In the genomic region with DNA sequence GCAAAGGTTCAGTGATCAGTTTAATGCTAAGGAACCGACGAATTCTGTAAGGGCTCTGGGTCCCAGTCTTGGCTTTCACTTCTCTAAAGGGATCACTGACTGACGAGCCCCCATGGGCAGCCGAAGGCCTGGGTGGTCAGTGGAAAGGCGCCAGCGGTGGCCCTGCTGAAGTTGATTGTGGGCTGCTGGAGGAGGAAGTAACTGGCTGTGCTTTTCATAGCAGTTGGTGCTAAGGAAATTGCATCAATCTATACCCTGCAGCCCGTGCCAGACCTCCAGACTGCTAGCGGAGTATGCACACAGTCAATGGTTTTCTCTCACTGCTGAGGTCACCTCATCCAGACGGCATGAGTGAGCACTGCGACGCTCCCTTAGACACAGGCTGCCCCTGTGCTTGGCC, we compare ENCODE assay signal across 8 mouse cellular contexts. TPM values are rescaled to one million over a fixed set of nuclear protein-coding genes. Genes with fewer than 3 reads are reported as not detected.
DNase-seq lines count a peak whose midpoint lies in the region; ATAC-seq and TF ChIP-seq lines count a peak whose summit lies in the region.

No protein-coding gene starts in this region.

- no peak for ATAC-seq in neural tube, embryonic 11.5 days (ENCODE audit: insufficient read depth, low FRiP score, low TSS enrichment)
- no peak for ATAC-seq in forebrain, embryonic 11.5 days (replicated peaks; ENCODE audit: low FRiP score)
- peak; percentile 21; the same call in 1 of the 2 replicates for ATAC-seq in hindbrain, embryonic 16.5 days
- ATAC-seq in lung, embryonic 16.5 days (ENCODE audit: low read depth): peak; percentile 58

- peak overlapping the region; percentile 63; the same call in 1 of the 2 replicates for H3K4me3 ChIP-seq in neural tube, embryonic 11.5 days (ENCODE audit: low read depth, low read length)
- peak overlapping the region; percentile 57; the same call in 1 of the 2 replicates for H3K4me3 ChIP-seq in forebrain, embryonic 11.5 days (ENCODE audit: low read depth, low read length)
- peak overlapping the region; percentile 69 for H3K4me3 ChIP-seq in hindbrain, embryonic 16.5 days (ENCODE audit: low read length)
- peak overlapping the region; percentile 59 for H3K4me3 ChIP-seq in lung, embryonic 16.5 days (ENCODE audit: low read length)
- H3K4me3 ChIP-seq in olfactory bulb, adult 2 months (ENCODE audit: insufficient read depth, low read depth, low read length): peak overlapping the region; percentile 71

- peak; percentile 23 for DNase-seq in neural tube, embryonic 11.5 days (ENCODE audit: low spot score)
- DNase-seq in neural tube, embryonic 10.5 days (ENCODE audit: extremely low spot score, low spot score): no peak
- DNase-seq in forebrain, embryonic 11.5 days (ENCODE audit: low spot score): peak; percentile 46
- no peak for DNase-seq in urinary bladder, postnatal 25 days (ENCODE audit: low spot score)
- DNase-seq in testis, postnatal 10 days (ENCODE audit: low spot score): no peak

- no peaks in the 10 kb centered on the region for H3K36me3 ChIP-seq in neural tube, embryonic 11.5 days (ENCODE audit: control insufficient read depth, insufficient read depth, low read length)
- H3K36me3 ChIP-seq in forebrain, embryonic 11.5 days (ENCODE audit: control insufficient read depth, insufficient read depth, low read length): no peaks in the 10 kb centered on the region
- no peaks in the 10 kb centered on the region for H3K36me3 ChIP-seq in hindbrain, embryonic 16.5 days (ENCODE audit: control insufficient read depth, insufficient read depth, low read length)
- H3K36me3 ChIP-seq in lung, embryonic 16.5 days (ENCODE audit: control insufficient read depth, insufficient read depth, low read length): no peaks in the 10 kb centered on the region

- H3K9ac ChIP-seq in neural tube, embryonic 11.5 days (ENCODE audit: low read length): no peak overlapping the region
- no peak overlapping the region; the same call in 1 of the 2 replicates for H3K9ac ChIP-seq in forebrain, embryonic 11.5 days (ENCODE audit: low read length)
- H3K9ac ChIP-seq in hindbrain, embryonic 16.5 days (ENCODE audit: low read depth, low read length): peak overlapping the region; percentile 8; the same call in 1 of the 2 replicates
- H3K9ac ChIP-seq in lung, embryonic 16.5 days (ENCODE audit: low read length): peak overlapping the region; percentile 31; the same call in 1 of the 2 replicates

- WGBS in neural tube, embryonic 11.5 days: 52% methylated on average over 11 of the region's 11 CpGs
- 56% methylated on average over 11 of the region's 11 CpGs for WGBS in forebrain, embryonic 11.5 days
- 52% methylated on average over 11 of the region's 11 CpGs for WGBS in hindbrain, embryonic 16.5 days
- 32% methylated on average over 11 of the region's 11 CpGs for WGBS in lung, embryonic 16.5 days
- 20% methylated on average over 11 of the region's 11 CpGs for WGBS in olfactory bulb, adult 2 months

- H3K27me3 ChIP-seq in neural tube, embryonic 11.5 days (ENCODE audit: control insufficient read depth, insufficient read depth, low read length): 0 out of 2 replicates have a peak, but pooled peaks cover 2% of the 10 kb centered on the region
- H3K27me3 ChIP-seq in forebrain, embryonic 11.5 days (ENCODE audit: control insufficient read depth, insufficient read depth, low read length): peaks cover 2% of the 10 kb centered on the region; the same call in 1 of the 2 replicates
- peaks cover 4% of the 10 kb centered on the region for H3K27me3 ChIP-seq in hindbrain, embryonic 16.5 days (replicated peaks; ENCODE audit: control insufficient read depth, insufficient read depth, low read length)
- peaks cover 25% of the 10 kb centered on the region for H3K27me3 ChIP-seq in lung, embryonic 16.5 days (ENCODE audit: control insufficient read depth, insufficient read depth, low read depth, low read length)

- no peaks in the 10 kb centered on the region for H3K4me1 ChIP-seq in neural tube, embryonic 11.5 days (ENCODE audit: control insufficient read depth, insufficient read depth, low read length)
- H3K4me1 ChIP-seq in forebrain, embryonic 11.5 days (replicated peaks; ENCODE audit: control insufficient read depth, insufficient read depth, low read length): peaks cover 5% of the 10 kb centered on the region; the same call in 1 of the 2 replicates
- peaks cover 14% of the 10 kb centered on the region for H3K4me1 ChIP-seq in hindbrain, embryonic 16.5 days (ENCODE audit: control insufficient read depth, insufficient read depth, low read depth, low read length)
- peaks cover 2% of the 10 kb centered on the region; the same call in 1 of the 2 replicates for H3K4me1 ChIP-seq in lung, embryonic 16.5 days (replicated peaks; ENCODE audit: control insufficient read depth, insufficient read depth, low read length)
- peaks cover 54% of the 10 kb centered on the region for H3K4me1 ChIP-seq in olfactory bulb, adult 2 months (ENCODE audit: control insufficient read depth, insufficient read depth, low read length)

- H3K9me3 ChIP-seq in neural tube, embryonic 11.5 days (ENCODE audit: control insufficient read depth, low read length): no peaks in the 10 kb centered on the region
- H3K9me3 ChIP-seq in forebrain, embryonic 11.5 days (ENCODE audit: control insufficient read depth, low read length): no peaks in the 10 kb centered on the region
- H3K9me3 ChIP-seq in hindbrain, embryonic 16.5 days (ENCODE audit: control insufficient read depth, low read length): no peaks in the 10 kb centered on the region
- no peaks in the 10 kb centered on the region for H3K9me3 ChIP-seq in lung, embryonic 16.5 days (ENCODE audit: control insufficient read depth, low read length)

- 0 out of 2 replicates have a peak overlapping the region, but pooled peaks have one; percentile 53 for H3K27ac ChIP-seq in neural tube, embryonic 11.5 days (ENCODE audit: low read depth, low read length)
- no peak overlapping the region for H3K27ac ChIP-seq in forebrain, embryonic 11.5 days (ENCODE audit: low read depth, low read length)
- H3K27ac ChIP-seq in hindbrain, embryonic 16.5 days (ENCODE audit: low read depth, low read length): no peak overlapping the region
- H3K27ac ChIP-seq in lung, embryonic 16.5 days (ENCODE audit: low read length): peak overlapping the region; percentile 66
- H3K27ac ChIP-seq in olfactory bulb, adult 2 months (ENCODE audit: insufficient read depth, low read depth, low read length): peak overlapping the region; percentile 92

- peak overlapping the region; percentile 98 for H3K4me2 ChIP-seq in neural tube, embryonic 11.5 days (ENCODE audit: low read depth)
- peak overlapping the region; percentile 94; the same call in 1 of the 2 replicates for H3K4me2 ChIP-seq in forebrain, embryonic 11.5 days (ENCODE audit: low read depth, low read length, severe bottlenecking)
- peak overlapping the region; percentile 96 for H3K4me2 ChIP-seq in hindbrain, embryonic 16.5 days (ENCODE audit: low read length)
- H3K4me2 ChIP-seq in lung, embryonic 16.5 days (ENCODE audit: low read depth, low read length): peak overlapping the region; percentile 76

- no peak for TF ChIP-seq CTCF in olfactory bulb, adult 2 months (IDR thresholded peaks at IDR 0.05; ENCODE audit: insufficient read depth, low read depth, low read length)

- TF ChIP-seq POLR2A in olfactory bulb, adult 2 months (IDR thresholded peaks at IDR 0.05; ENCODE audit: insufficient read depth, low read depth, low read length): no peak

RNA-seq across cellular contexts. Expression of a gene that starts 1.3 kb away (rescaled TPM):
- 13.9 and 16.8 TPM in 2 replicates for polyA plus RNA-seq in neural tube, embryonic 11.5 days (2014; fragmentation: Nextera tagmentation; extraction: Ambion mirVana)
- 11.4 and 14.3 TPM in 2 replicates for polyA plus RNA-seq in forebrain, embryonic 11.5 days (2014; fragmentation: Nextera tagmentation; extraction: Ambion mirVana)
- polyA plus RNA-seq in hindbrain, embryonic 16.5 days (2015; fragmentation: Nextera tagmentation; extraction: Ambion mirVana): 9.0 and 13.0 TPM in 2 replicates
- polyA plus RNA-seq in lung, embryonic 16.5 days (2015; fragmentation: Nextera tagmentation; extraction: Ambion mirVana): 14.2 and 16.8 TPM in 2 replicates
- not detected in 2 replicates for polyA plus RNA-seq in olfactory bulb, adult 2 months (2012; ENCODE audit: insufficient read depth, insufficient read length, low replicate concordance, missing spikeins)

RNA-seq across cellular contexts. Expression of a gene that starts 4.5 kb away (rescaled TPM):
- not detected in 2 replicates for polyA plus RNA-seq in neural tube, embryonic 11.5 days (2014; fragmentation: Nextera tagmentation; extraction: Ambion mirVana)
- not detected in 2 replicates for polyA plus RNA-seq in forebrain, embryonic 11.5 days (2014; fragmentation: Nextera tagmentation; extraction: Ambion mirVana)
- polyA plus RNA-seq in hindbrain, embryonic 16.5 days (2015; fragmentation: Nextera tagmentation; extraction: Ambion mirVana): not detected in 2 replicates
- polyA plus RNA-seq in lung, embryonic 16.5 days (2015; fragmentation: Nextera tagmentation; extraction: Ambion mirVana): not detected in 2 replicates
- not detected in 2 replicates for polyA plus RNA-seq in olfactory bulb, adult 2 months (2012; ENCODE audit: insufficient read depth, insufficient read length, low replicate concordance, missing spikeins)

RNA-seq across cellular contexts. Expression of a gene that starts 30.8 kb away (rescaled TPM):
- 94.1 and 100 TPM in 2 replicates for polyA plus RNA-seq in neural tube, embryonic 11.5 days (2014; fragmentation: Nextera tagmentation; extraction: Ambion mirVana)
- polyA plus RNA-seq in forebrain, embryonic 11.5 days (2014; fragmentation: Nextera tagmentation; extraction: Ambion mirVana): 97.6 and 102 TPM in 2 replicates
- 80.6 and 91.0 TPM in 2 replicates for polyA plus RNA-seq in hindbrain, embryonic 16.5 days (2015; fragmentation: Nextera tagmentation; extraction: Ambion mirVana)
- polyA plus RNA-seq in lung, embryonic 16.5 days (2015; fragmentation: Nextera tagmentation; extraction: Ambion mirVana): 50.0 and 50.9 TPM in 2 replicates
- 204 and 340 TPM in 2 replicates for polyA plus RNA-seq in olfactory bulb, adult 2 months (2012; ENCODE audit: insufficient read depth, insufficient read length, low replicate concordance, missing spikeins)

Comparison
In these comparisons a context has a peak if more than half of its experiments do, and no peak if none do; other contexts are left out.
1. DNase-seq: peak in neural tube, embryonic 11.5 days (single experiment) and forebrain, embryonic 11.5 days (single experiment); none in neural tube, embryonic 10.5 days (single experiment), urinary bladder, postnatal 25 days (single experiment) and testis, postnatal 10 days (single experiment).
2. ATAC-seq: peak in hindbrain, embryonic 16.5 days (single experiment) and lung, embryonic 16.5 days (single experiment); none in neural tube, embryonic 11.5 days (single experiment) and forebrain, embryonic 11.5 days (single experiment).
3. H3K27ac ChIP-seq: peak in neural tube, embryonic 11.5 days (single experiment), lung, embryonic 16.5 days (single experiment) and olfactory bulb, adult 2 months (single experiment); none in forebrain, embryonic 11.5 days (single experiment) and hindbrain, embryonic 16.5 days (single experiment).
4. H3K9ac ChIP-seq: peak in hindbrain, embryonic 16.5 days (single experiment) and lung, embryonic 16.5 days (single experiment); none in neural tube, embryonic 11.5 days (single experiment) and forebrain, embryonic 11.5 days (single experiment).
5. Peak in every context shown above with its lines, with median percentiles within 50 percentile points of each other: H3K4me2 ChIP-seq and H3K4me3 ChIP-seq.